ENCODE assay signal across 7 mouse cellular contexts in the genomic region with DNA sequence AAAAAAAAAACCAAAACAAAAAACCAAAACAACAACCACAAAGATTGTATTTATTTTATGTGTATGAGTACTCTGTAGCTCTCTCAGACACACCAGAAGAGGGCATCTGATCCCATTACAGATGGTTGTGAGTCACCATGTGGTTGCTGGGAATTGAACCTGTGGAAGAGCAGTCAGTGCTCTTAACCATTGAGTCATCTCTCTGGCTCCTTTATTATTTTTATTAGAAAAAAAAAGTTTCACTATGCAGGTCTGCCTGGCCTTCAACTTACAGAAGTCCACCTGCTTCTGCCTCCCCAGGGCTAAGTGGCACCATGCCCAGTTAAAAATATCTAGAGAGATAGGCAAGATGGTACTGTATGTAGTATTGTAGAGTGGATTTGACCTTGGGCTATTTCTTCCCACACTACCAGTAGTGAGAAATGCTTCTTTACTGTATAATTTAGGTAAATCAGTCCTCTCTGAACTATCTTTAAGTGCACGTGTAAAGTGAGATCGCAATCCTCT. TPM values are rescaled to one million over a fixed set of nuclear protein-coding genes. Genes with fewer than 3 reads are reported as not detected.
DNase-seq lines count a peak whose midpoint lies in the region; ATAC-seq and TF ChIP-seq lines count a peak whose summit lies in the region.

No protein-coding gene starts in this region.

- H3K9me3 ChIP-seq in lung, embryonic 14.5 days (ENCODE audit: low read depth, low read length): no peaks in the 10 kb centered on the region
- H3K9me3 ChIP-seq in embryonic facial prominence, embryonic 15.5 days (replicated peaks): no peaks in the 10 kb centered on the region
- H3K9me3 ChIP-seq in limb, embryonic 12.5 days: peaks cover 4% of the 10 kb centered on the region; the same call in 1 of the 2 replicates

- no peaks in the 10 kb centered on the region for H3K27me3 ChIP-seq in lung, embryonic 14.5 days (ENCODE audit: insufficient read depth, low read length)
- H3K27me3 ChIP-seq in embryonic facial prominence, embryonic 15.5 days: no peaks in the 10 kb centered on the region
- no peaks in the 10 kb centered on the region for H3K27me3 ChIP-seq in limb, embryonic 12.5 days
- no peaks in the 10 kb centered on the region for H3K27me3 ChIP-seq in small intestine, adult 2 months (ENCODE audit: control insufficient read depth, insufficient read depth, low read length)

- peak overlapping the region; percentile 93 for H3K9ac ChIP-seq in lung, embryonic 14.5 days
- peak overlapping the region; percentile 68 for H3K9ac ChIP-seq in embryonic facial prominence, embryonic 15.5 days
- no peak overlapping the region for H3K9ac ChIP-seq in limb, embryonic 12.5 days (replicated peaks)

- peaks cover 31% of the 10 kb centered on the region for H3K36me3 ChIP-seq in lung, embryonic 14.5 days (ENCODE audit: insufficient read depth)
- H3K36me3 ChIP-seq in embryonic facial prominence, embryonic 15.5 days: peaks cover 27% of the 10 kb centered on the region
- peaks cover 36% of the 10 kb centered on the region for H3K36me3 ChIP-seq in limb, embryonic 12.5 days
- no peaks in the 10 kb centered on the region for H3K36me3 ChIP-seq in small intestine, adult 2 months (ENCODE audit: control insufficient read depth, insufficient read depth, low read length)

- DNase-seq in lung, embryonic 14.5 days: no peak
- no peak for DNase-seq in lung, postnatal 36 days
- DNase-seq in yolk sac, embryonic 10.5 days (ENCODE audit: low spot score): no peak
- no peak for DNase-seq in urinary bladder, postnatal 36 days (ENCODE audit: low spot score in 2 of 2)

- H3K4me3 ChIP-seq in lung, embryonic 14.5 days (ENCODE audit: low read depth, low read length): peak overlapping the region; percentile 85
- peak overlapping the region; percentile 92 for H3K4me3 ChIP-seq in embryonic facial prominence, embryonic 15.5 days (replicated peaks)
- peak overlapping the region; percentile 82 for H3K4me3 ChIP-seq in limb, embryonic 12.5 days (replicated peaks)
- 0 out of 2 replicates have a peak overlapping the region, but pooled peaks have one; percentile 93 for H3K4me3 ChIP-seq in small intestine, adult 2 months (ENCODE audit: low read depth, low read length)

- TF ChIP-seq CTCF in lung, embryonic 14.5 days (IDR thresholded peaks at IDR 0.05; ENCODE audit: low read depth): no peak
- TF ChIP-seq CTCF in small intestine, adult 2 months (IDR thresholded peaks at IDR 0.05; ENCODE audit: extremely low read depth, insufficient read length, insufficient replicate concordance, low read depth, low read length): no peak

- 29% methylated on average over 2 of the region's 2 CpGs for WGBS in lung, embryonic 14.5 days
- 24% methylated on average over 2 of the region's 2 CpGs for WGBS in embryonic facial prominence, embryonic 15.5 days
- 40% methylated on average over 2 of the region's 2 CpGs for WGBS in limb, embryonic 12.5 days
- WGBS in small intestine, adult 2 months: 29% methylated on average over 2 of the region's 2 CpGs

- peak overlapping the region; percentile 79 for H3K4me2 ChIP-seq in lung, embryonic 14.5 days
- H3K4me2 ChIP-seq in embryonic facial prominence, embryonic 15.5 days (replicated peaks): peak overlapping the region; percentile 50
- H3K4me2 ChIP-seq in limb, embryonic 12.5 days: peak overlapping the region; percentile 77

- no peak for ATAC-seq in lung, embryonic 14.5 days (ENCODE audit: insufficient read depth)
- no peak for ATAC-seq in embryonic facial prominence, embryonic 15.5 days (ENCODE audit: insufficient number of reproducible peaks, low FRiP score, low TSS enrichment, low read depth)
- no peak for ATAC-seq in limb, embryonic 12.5 days (ENCODE audit: insufficient number of reproducible peaks, insufficient read depth, low FRiP score, low TSS enrichment, low read depth)

- TF ChIP-seq POLR2A in small intestine, adult 2 months (IDR thresholded peaks at IDR 0.05; ENCODE audit: low read depth, low read length): no peak

- peaks cover 12% of the 10 kb centered on the region for H3K4me1 ChIP-seq in lung, embryonic 14.5 days (ENCODE audit: insufficient read depth)
- peaks cover 27% of the 10 kb centered on the region for H3K4me1 ChIP-seq in embryonic facial prominence, embryonic 15.5 days
- peaks cover 18% of the 10 kb centered on the region for H3K4me1 ChIP-seq in limb, embryonic 12.5 days (replicated peaks)
- H3K4me1 ChIP-seq in small intestine, adult 2 months (ENCODE audit: control insufficient read depth, insufficient read depth, insufficient read length, low read length): peaks cover 4% of the 10 kb centered on the region; the same call in 1 of the 2 replicates

- peak overlapping the region; percentile 95 for H3K27ac ChIP-seq in lung, embryonic 14.5 days (ENCODE audit: low read depth)
- peak overlapping the region; percentile 92 for H3K27ac ChIP-seq in embryonic facial prominence, embryonic 15.5 days (replicated peaks)
- H3K27ac ChIP-seq in limb, embryonic 12.5 days: peak overlapping the region; percentile 92
- H3K27ac ChIP-seq in small intestine, adult 2 months (ENCODE audit: insufficient read depth, low read depth, low read length): peak overlapping the region; percentile 83

RNA-seq across cellular contexts. Expression of a gene that starts 0.7 kb away (rescaled TPM):
- 52.8 and 54.7 TPM in 2 replicates for polyA plus RNA-seq in lung, embryonic 14.5 days (2014; fragmentation: Nextera tagmentation; extraction: Ambion mirVana)
- 73.7 and 77.5 TPM in 2 replicates for polyA plus RNA-seq in embryonic facial prominence, embryonic 15.5 days (2015; fragmentation: Nextera tagmentation; extraction: Ambion mirVana)
- 79.5 and 84.1 TPM in 2 replicates for polyA plus RNA-seq in limb, embryonic 12.5 days (2016; fragmentation: Nextera tagmentation; extraction: Ambion mirVana)
- polyA plus RNA-seq in small intestine, adult 2 months (2012; rRNA removed): 100.0 and 118 TPM in 2 replicates

RNA-seq across cellular contexts. Expression of a gene that starts 10.5 kb away (rescaled TPM):
- polyA plus RNA-seq in lung, embryonic 14.5 days (2014; fragmentation: Nextera tagmentation; extraction: Ambion mirVana): 20.1 and 20.3 TPM in 2 replicates
- 22.4 and 23.9 TPM in 2 replicates for polyA plus RNA-seq in embryonic facial prominence, embryonic 15.5 days (2015; fragmentation: Nextera tagmentation; extraction: Ambion mirVana)
- 34.1 and 35.9 TPM in 2 replicates for polyA plus RNA-seq in limb, embryonic 12.5 days (2016; fragmentation: Nextera tagmentation; extraction: Ambion mirVana)
- 14.3 and 34.1 TPM in 2 replicates for polyA plus RNA-seq in small intestine, adult 2 months (2012; rRNA removed)

RNA-seq across cellular contexts. Expression of a gene that starts 10.6 kb away (rescaled TPM):
- 21.2 and 24.3 TPM in 2 replicates for polyA plus RNA-seq in lung, embryonic 14.5 days (2014; fragmentation: Nextera tagmentation; extraction: Ambion mirVana)
- polyA plus RNA-seq in embryonic facial prominence, embryonic 15.5 days (2015; fragmentation: Nextera tagmentation; extraction: Ambion mirVana): 41.3 and 42.5 TPM in 2 replicates
- polyA plus RNA-seq in limb, embryonic 12.5 days (2016; fragmentation: Nextera tagmentation; extraction: Ambion mirVana): 61.9 and 65.5 TPM in 2 replicates
- 4.9 and 8.1 TPM in 2 replicates for polyA plus RNA-seq in small intestine, adult 2 months (2012; rRNA removed)

RNA-seq across cellular contexts. Expression of a gene that starts 17.1 kb away (rescaled TPM):
- 202 and 226 TPM in 2 replicates for polyA plus RNA-seq in lung, embryonic 14.5 days (2014; fragmentation: Nextera tagmentation; extraction: Ambion mirVana)
- polyA plus RNA-seq in embryonic facial prominence, embryonic 15.5 days (2015; fragmentation: Nextera tagmentation; extraction: Ambion mirVana): 141 and 142 TPM in 2 replicates
- 219 and 224 TPM in 2 replicates for polyA plus RNA-seq in limb, embryonic 12.5 days (2016; fragmentation: Nextera tagmentation; extraction: Ambion mirVana)
- 56.3 and 62.1 TPM in 2 replicates for polyA plus RNA-seq in small intestine, adult 2 months (2012; rRNA removed)

RNA-seq across cellular contexts. Expression of a gene that starts 30.4 kb away (rescaled TPM):
- 85.3 and 90.4 TPM in 2 replicates for polyA plus RNA-seq in lung, embryonic 14.5 days (2014; fragmentation: Nextera tagmentation; extraction: Ambion mirVana)
- 53.7 and 58.5 TPM in 2 replicates for polyA plus RNA-seq in embryonic facial prominence, embryonic 15.5 days (2015; fragmentation: Nextera tagmentation; extraction: Ambion mirVana)
- 89.5 and 92.3 TPM in 2 replicates for polyA plus RNA-seq in limb, embryonic 12.5 days (2016; fragmentation: Nextera tagmentation; extraction: Ambion mirVana)
- polyA plus RNA-seq in small intestine, adult 2 months (2012; rRNA removed): 44.5 and 81.9 TPM in 2 replicates
